Mouse (Mus musculus) A20 (cell line): ENCODE measurements around the gene Cct8l1.

ENCODE experiments used
- DNase-seq: peaks from one replicate; pipeline ENCODE4 v3.0.0-alpha.2; 2011; ENCODE audit warnings: low read depth, low spot score

Gene Cct8l1

DNA sequence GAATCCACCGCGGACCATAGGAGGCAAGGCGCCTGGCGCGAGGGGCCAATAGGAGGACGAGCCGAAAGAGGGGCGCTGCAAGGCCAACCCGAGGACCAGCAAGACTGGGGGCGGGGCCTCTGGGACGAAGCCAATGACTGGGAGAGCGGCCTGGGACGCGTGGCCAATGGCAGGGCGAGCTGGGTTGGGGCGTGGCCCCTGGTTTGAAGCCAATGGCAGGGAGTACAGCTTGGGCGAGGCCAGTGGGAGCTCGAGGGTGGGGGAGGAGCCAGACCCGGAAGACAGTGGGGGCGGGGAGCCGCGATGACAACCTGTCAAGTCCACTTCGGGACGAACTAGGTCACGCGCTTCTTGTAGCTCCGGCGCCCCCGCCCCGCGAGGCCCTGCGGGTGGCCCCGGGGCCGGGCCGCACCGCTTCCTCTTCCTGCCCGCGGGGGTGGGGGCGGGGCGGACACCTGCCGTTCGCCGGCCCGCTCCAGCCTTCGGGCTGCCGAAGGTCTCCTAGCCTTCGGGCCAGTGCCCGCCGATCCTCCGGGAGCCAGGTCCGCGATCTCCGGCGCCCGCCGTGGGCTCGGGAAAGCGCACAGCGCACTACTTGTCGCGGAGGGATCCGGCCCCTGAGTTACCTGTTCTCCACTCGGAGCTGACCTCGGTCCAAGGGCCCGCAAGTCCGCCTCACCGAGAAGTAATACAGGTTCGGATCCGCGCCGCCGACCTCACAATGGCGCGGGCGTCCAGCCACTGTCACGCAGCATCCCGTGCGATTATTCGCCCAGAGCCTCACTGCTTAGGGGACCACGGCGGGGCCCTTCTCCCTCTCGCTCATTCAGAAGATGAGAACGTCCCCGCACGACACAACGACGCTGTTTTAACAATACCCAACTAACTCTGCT lies 13.9 kb downstream of the Cct8l1 start:
- DNase-seq: peak; percentile 100

DNA sequence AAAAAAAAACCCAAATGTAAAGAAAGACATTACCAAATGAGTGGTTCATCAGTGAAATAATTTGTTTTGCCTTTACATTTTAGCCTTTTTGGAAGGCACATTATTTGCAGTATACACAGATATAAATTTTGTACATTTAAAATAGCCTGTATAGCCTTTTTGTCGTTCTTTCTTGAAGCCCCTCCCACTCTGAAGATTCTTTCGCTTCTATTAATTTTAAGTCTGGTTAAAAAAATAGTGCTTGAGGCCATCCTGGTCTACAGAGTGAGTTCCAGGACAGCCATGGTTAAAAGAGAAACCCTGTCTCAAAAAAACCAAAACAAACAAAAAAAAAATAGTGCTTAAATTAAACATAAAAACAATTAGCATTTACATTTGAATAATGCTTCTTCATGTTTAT lies 14.8 kb downstream of the Cct8l1 start:
- DNase-seq: peak; percentile 60

DNA sequence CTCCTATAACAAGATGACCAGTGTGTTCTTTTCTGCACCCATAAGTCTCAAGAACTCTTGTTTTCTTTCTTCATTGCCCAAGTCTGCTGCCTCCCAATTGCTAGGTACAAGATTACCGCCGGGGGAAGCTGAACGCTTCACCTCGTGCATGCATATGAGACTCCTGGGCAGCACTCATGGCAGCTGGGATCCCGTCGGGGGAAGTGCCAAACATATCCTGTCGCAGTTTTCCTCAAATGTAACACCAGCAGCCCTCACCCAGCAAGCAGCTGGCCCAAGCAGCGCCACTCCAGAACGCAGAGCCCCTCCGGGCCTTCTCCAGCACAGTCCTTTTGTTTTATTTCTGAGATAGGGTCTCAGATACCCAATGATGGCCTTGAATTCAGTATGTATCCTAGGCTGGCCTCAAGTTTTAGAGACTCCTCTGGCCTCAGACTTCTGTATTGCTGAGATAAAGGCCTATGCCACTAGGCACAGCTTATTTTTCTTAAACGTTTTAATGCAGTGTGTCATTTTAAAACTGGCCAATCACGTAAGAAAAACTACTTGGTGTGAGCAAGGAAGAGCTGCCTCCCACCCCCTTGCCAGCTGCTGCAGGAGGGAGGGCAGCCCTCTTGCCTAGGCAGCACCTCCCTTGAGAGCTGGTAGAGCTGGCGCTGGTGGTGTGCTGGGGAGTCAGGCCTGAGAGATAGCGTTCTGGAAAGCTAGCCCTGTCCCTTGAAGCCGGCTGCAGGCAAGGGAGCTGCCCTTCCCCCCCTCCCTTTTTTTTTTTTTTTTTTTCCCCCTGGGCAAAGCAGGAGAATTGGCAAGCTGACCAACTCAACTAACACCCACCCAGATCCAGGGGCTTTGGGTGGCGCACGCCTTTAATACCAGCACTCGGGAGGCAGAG lies 16.6 kb downstream of the Cct8l1 start:
- DNase-seq: no peak

DNA sequence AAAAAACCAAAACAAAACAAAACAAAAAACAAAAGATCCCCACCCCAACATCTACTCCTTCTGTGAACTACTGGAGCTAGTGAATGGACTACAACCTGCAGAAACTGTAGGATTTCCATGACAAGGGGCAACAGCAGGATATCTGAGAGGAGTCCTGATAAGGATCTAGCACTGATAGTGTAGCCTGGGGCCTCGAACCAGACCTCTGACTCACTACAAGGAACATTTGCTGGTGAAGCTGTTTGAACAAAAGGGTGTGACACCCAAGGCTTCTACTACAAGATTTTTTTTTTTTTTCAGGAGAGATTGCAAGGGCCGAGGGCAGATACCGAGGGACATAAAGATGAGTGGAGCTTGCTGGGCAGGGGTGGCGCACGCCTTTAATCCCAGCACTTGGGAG lies 17.4 kb downstream of the Cct8l1 start:
- DNase-seq: no peak

DNA sequence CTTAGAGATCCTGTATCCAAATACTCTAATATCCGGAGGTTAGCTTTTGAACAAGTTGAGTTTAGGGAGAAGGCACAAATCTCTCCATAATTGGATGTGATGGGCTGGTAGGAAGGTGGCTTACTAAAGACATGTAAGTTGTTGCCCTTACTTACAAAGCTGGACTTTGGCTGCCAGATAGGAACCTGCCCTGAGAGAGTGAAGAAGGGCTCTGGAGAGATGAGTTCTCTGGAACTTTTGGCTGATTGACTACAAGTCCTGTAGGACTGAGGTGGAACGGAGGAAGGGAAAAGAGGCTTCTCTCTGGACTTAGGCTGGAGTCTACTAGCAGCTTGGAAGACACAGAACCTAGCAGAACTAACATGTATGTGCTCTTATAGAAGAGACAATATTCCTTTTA lies 19.7 kb downstream of the Cct8l1 start:
- DNase-seq: no peak

DNA sequence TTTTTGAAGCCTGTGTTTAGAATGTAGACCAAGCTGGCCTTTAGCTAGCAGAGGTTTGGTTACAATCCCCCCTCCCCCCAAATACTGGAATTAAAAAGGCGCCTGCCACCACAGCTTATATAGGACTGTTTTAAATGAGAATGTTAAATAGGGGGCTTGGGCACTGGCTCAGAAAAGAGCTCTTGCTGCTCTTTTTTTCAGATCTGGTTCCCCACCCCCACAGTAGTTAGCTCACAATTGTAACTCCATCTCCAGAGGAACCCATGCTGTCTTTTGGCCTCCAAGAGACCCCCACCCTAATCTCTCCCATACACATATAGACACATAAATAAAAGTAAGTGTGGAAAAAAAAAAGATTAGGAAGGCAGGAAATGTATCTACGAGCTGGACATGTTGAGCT lies 20.6 kb downstream of the Cct8l1 start:
- no peak for DNase-seq

DNA sequence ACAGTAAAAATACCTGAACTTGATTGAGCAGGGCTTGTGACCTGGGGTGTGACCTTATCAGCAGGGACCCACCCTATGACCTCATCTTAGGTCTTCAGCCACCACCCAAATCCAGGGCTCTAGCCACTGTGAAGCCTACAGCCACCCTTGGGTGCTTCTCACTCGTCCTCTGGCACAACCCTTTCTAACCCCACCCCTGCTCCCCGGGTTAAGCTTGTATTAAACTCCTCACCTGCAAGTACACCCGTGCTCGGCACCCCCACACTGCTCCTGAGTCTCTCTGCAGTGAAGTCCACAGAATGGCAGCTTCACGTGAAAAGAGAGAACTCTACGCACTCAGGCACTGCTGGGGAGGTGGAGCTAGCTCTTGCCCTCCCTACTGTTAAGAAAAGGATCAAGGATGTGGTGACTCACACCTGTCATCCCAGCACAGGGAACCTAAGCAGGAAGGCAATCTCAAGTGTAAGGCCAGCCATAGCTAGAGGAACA lies 21.1 kb downstream of the Cct8l1 start:
- DNase-seq: no peak

DNA sequence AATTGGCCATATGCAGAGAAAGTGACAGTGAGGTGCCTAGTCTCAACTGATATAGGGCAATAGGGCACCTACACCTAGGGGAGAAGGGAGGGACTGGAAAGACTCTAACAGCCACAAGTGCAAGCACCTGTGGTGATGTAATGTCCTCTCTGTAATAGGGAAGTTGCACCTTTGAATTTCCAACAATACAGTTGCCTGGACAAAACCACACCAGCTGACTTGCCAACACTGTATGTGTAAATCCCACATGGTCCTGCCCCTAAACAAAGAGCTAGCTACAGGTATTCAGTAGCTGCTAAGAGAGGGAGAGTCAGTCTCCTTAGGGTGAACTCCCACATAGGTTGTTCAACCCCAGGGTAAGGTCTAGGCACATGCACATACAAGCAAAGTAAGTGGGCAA lies 24.5 kb downstream of the Cct8l1 start:
- DNase-seq: no peak

DNA sequence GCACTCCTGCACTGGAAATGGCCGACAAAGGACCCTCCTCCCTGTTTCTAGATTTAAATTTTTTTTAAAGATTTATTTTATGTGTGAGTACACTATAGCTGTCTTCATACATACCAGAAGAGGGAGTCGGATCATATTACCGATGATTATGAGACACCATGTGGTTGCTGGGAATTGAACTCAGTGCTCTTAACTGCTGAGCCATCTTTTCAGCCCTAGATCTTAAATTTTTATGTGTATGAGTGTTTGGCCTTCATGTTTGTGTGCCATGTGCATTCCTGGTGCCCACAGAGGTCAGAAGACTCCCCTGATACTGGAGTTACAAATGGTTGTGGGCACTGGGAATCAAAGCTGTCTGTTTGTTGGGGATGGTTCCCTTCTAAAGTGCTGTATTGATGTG lies 25.1 kb downstream of the Cct8l1 start:
- no peak for DNase-seq

DNA sequence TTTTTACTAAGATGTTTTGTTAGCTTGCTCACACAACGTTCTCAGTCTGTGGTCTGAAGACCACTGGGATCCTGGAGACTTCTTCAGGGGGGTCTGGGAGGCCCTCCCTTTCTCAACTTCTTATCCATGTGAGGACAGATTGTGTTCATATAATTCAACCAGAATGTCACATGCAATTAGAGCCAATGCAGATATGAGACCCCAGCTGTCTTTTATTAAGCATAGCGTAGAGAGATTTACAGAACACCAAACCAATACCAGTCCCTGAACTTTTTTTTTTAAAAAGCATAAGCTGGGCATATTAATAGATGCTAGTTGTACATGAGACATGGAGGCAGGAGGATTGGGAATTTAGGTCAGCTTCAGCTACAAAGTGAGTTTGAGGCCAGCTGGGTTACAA lies 25.8 kb downstream of the Cct8l1 start:
- DNase-seq: no peak

DNA sequence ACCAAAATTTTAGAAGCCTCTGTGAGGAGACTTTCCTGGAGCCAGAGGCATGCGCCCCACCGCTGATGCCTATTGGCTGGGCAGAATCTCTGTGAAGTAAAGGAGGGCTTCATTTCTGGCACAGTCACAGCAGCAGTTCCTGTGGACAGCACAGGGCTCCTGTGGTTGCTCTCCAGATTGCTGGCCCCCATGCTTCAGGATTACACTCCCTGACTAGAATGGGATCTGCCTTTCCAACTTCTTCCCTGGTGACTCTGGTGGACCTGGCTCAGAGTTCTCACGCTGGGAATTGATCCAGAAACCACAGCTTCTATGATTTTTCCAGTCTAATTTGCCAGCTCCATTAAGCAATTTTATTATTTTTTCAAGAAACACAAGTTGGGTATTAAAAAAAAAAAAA lies 28.2 kb downstream of the Cct8l1 start:
- no peak for DNase-seq

DNA sequence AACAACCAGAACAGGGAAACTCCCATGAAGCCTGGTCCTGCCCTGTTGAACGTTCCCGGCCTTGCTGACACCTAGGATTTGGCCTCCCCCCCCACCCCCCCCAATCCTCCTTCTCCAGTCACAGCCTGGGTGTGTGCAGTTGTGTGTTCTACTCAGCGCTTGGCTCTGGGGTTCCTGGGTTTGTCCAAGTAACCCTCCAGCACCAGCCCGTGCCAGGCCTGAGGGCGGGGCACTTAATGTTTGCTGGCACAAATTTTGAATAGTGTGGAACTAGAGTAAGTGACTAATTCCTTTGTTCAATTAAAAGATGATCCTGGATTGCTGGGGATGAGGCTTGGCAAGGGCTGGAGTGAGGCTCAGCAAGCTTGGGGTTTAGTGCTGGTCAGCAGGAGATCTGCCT lies 28.7 kb downstream of the Cct8l1 start:
- no peak for DNase-seq

DNA sequence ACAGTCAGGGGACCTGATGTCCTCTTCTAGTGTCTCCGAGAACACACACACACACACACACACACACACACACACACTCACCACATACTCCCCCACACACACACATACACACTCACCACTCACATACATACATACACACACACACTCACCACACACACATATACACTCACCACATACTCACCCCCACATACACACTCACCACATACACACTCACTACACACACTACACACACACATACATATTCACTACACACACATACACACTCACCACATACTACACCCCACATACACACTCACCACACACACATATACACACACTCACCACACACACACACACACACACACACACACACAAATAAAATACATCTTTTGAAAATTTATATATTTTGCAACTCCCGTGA lies 31.0 kb downstream of the Cct8l1 start:
- no peak for DNase-seq

DNA sequence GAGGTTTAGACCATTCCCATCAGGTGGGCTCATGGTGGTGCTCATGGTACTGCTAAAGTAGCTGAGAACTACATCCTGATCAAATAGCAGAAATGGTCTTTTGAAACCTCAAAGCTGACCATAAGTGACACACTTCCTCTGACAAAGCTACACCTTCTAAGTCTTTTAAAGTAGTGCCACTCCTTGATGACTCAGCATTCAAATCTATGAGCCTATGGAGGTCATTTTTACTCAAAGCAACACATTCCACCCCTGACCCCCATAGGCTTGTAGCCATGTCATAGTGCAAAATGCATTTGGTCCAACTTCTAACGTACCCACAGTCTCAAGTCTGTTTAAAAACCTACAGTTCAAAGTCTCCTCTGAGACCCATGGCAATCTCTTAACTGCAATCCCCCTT lies 35.0 kb downstream of the Cct8l1 start:
- no peak for DNase-seq

DNA sequence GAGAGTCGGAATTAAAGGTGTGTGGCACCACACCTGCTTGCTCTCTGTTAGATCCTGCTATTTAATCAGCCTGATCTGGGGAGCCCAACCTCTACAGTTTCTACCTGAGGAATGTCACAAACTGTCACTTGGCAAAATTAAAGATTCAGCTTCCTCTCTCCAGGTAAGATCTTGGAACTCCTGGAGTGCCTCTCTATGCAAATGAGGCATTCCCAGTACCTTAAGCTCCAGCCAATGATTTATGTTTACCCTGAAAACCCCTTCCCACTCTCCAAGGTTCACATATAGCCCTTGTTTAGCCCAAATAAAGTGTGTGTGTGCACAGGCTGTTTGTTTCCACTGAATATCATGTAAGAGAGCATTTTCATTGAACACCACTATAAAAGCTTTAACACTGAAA lies 38.3 kb downstream of the Cct8l1 start:
- no peak for DNase-seq

DNA sequence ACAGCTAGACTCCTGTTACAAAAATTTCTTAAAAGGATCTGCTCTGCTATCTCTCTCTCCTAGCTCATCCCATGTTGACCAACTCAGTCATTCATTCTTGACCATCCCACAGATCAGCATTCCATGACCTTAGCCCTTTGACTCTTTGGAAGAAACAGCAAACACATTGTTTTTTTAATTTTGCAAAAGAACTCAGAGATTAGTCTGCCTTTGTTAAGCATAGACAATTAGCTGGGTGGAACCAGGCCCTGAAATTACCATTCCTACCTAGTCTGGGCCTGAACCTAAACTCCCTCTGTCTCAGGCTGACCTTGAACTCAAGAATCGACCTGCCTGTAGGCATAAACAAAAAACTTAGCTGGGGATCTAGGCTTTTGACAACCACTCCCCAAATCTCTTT lies 38.8 kb downstream of the Cct8l1 start:
- no peak for DNase-seq

DNA sequence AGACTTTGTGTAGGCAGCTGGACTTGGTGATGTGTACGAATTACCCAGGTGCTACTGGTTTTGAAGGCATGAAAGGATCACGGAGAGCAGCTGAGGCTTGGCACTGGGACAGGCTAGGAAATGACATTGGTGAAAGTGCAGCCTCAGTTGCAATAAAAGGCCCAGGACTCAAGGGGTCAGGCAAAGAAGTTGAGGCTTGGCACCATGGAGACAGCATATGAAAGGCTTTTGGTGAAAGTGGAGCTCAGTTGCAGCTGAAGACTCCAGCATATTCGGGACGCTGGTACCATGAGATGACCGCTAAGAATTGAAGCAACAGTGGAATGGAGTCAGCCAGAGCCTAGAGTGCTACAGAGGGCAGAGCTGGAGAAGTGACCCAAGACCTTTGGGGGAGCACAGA lies 39.8 kb downstream of the Cct8l1 start:
- no peak for DNase-seq

DNA sequence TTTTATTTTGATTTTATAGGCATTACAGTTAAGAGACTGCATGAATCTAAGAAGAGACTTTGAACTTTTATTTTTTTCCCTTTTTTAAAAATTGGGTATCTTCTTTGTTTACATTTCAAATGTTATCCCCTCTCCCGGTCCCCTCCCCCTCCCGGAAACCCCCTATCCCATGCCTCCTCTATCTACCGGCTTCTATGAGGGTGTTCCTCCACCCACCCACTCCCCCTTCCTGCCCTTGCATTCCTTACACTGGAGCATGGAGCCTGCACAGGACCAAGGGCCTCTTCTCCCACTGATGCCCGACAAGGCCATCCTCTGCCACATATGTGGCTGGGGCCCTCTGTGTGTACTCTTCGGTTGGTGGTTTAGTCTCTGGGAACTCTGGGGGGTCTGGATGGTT lies 40.5 kb downstream of the Cct8l1 start:
- no peak for DNase-seq
